Mouse (Mus musculus) liver, embryonic 13.5 days (tissue): Measurements from ENCODE around the gene Ahnak2. TPM values are rescaled to one million over a fixed set of nuclear protein-coding genes. Genes with fewer than 3 reads are reported as not detected.
"Not testable (repeated sequence)": the region's sequence is repeated elsewhere in the genome, so short reads cannot be mapped to it uniquely, and the experiment has no call there.

Experiments used
- ATAC-seq: fragments of 200-750 bp; cut with Nextera tagmentation; 2 replicates; pipeline ENCODE4 v1.8.0; 2017; ENCODE audit warnings: low read depth, mild to moderate bottlenecking, moderate number of reproducible peaks, moderate library complexity
- DNase-seq: peaks from one replicate; pipeline ENCODE4 v3.0.0; 2022
- H3K27ac ChIP-seq: fragments of 300-500 bp; sonication (generic); 2 replicates; pipeline ENCODE4 v1.5.1; 2015; ENCODE audit warnings: moderate library complexity, mild to moderate bottlenecking, inconsistent platforms
- H3K27me3 ChIP-seq: fragments of 300-500 bp; sonication (generic); 2 replicates; pipeline ENCODE4 v1.6.1; 2015; ENCODE audit warnings: mild to moderate bottlenecking, inconsistent platforms
- H3K36me3 ChIP-seq: fragments of 300-500 bp; sonication (generic); 2 replicates; pipeline ENCODE4 v1.6.1; 2015; ENCODE audit warnings: mild to moderate bottlenecking, inconsistent platforms
- H3K4me1 ChIP-seq: fragments of 300-500 bp; sonication (generic); replicated peaks from 2 replicates; pipeline ENCODE4 v1.6.1; 2015; ENCODE audit warnings: inconsistent platforms
- H3K4me2 ChIP-seq: fragments of 300-500 bp; sonication (generic); 2 replicates; pipeline ENCODE4 v1.6.1; 2015; ENCODE audit warnings: inconsistent platforms, mild to moderate bottlenecking, moderate library complexity
- H3K4me3 ChIP-seq: fragments of 300-500 bp; sonication (generic); replicated peaks from 2 replicates; pipeline ENCODE4 v1.5.1; 2015; ENCODE audit warnings: mild to moderate bottlenecking, inconsistent platforms
- H3K9ac ChIP-seq: fragments of 300-500 bp; sonication (generic); 2 replicates; pipeline ENCODE4 v1.6.1; 2015; ENCODE audit warnings: mild to moderate bottlenecking, inconsistent platforms
- H3K9me3 ChIP-seq: fragments of 300-500 bp; sonication (generic); replicated peaks from 2 replicates; pipeline ENCODE4 v1.6.1; 2016; ENCODE audit warnings: inconsistent platforms
- WGBS: fragments of 180-500 bp; shearing (Covaris S2); methylation state at CpG from one replicate; pipeline ENCODE4 v1.1.7; 2015; ENCODE audit not compliant: insufficient replicate concordance; 5-methylcytosine and 5-hydroxymethylcytosine counted together
- polyA plus RNA-seq: library from polyadenylated mRNA; unstranded; fragments of >200 nt; fragmentation: Nextera tagmentation; extraction: Ambion mirVana; gene quantifications from 2 replicates; pipeline ENCODE4 v1.2.1, GENCODE M21; 2015

The Ahnak2 gene
- polyA plus RNA-seq, 1 experiment from 2014 or later, result 0.15 TPM

GRCm38 (mm10) chr12:112820401-112820999 is 18.0 kb upstream of the Ahnak2 start:
- H3K27me3 ChIP-seq, result no peaks in the 10 kb centered on the region
- peaks cover 93% of the 10 kb centered on the region for H3K36me3 ChIP-seq
- H3K9me3 ChIP-seq, result no peaks in the 10 kb centered on the region
- DNase-seq (no peak), ATAC-seq (no peak)
- H3K27ac ChIP-seq, result no peak overlapping the region
- no peak overlapping the region for H3K9ac ChIP-seq
- WGBS, result 85% methylated on average over 12 of the region's 12 CpGs
- H3K4me1 ChIP-seq, result peaks cover 56% of the 10 kb centered on the region
- H3K4me3 ChIP-seq, result no peak overlapping the region
- H3K4me2 ChIP-seq, result no peak overlapping the region

- Histone ChIP-seq H3K9me3 (no peaks in the 10 kb centered on the region), H3K36me3 (peaks cover 93% of the 10 kb centered on the region), H3K9ac (no peak overlapping the region), H3K4me2 (no peak overlapping the region), H3K27me3 (no peaks in the 10 kb centered on the region), H3K4me3 (no peak overlapping the region), H3K4me1 (peaks cover 42% of the 10 kb centered on the region), H3K27ac (no peak overlapping the region)
- no peak for DNase-seq
- ATAC-seq, result no peak
- WGBS, result 91% methylated on average over 8 of the region's 8 CpGs
Measured at GRCm38 (mm10) chr12:112819057-112819662, 16.7 kb upstream of the Ahnak2 start.

GRCm38 (mm10) chr12:112816866-112817265 is 14.4 kb upstream of the Ahnak2 start:
- not testable (repeated sequence) for DNase-seq, H3K4me2 ChIP-seq
- 78% methylated on average over 7 of the region's 7 CpGs for WGBS

GRCm38 (mm10) chr12:112816294-112816693 is 13.8 kb upstream of the Ahnak2 start:
- Histone ChIP-seq H3K36me3 (peaks cover 67% of the 10 kb centered on the region), H3K4me1 (peaks cover 15% of the 10 kb centered on the region), H3K9ac (no peak overlapping the region), H3K4me3 (no peak overlapping the region), H3K27me3 (peaks cover 3% of the 10 kb centered on the region; the same call in 1 of the 2 replicates), H3K9me3 (no peaks in the 10 kb centered on the region), H3K27ac (no peak overlapping the region), H3K4me2 (no peak overlapping the region)
- WGBS, result 53% methylated on average over 4 of the region's 4 CpGs
- ATAC-seq (0 out of 2 replicates have a peak, but pooled peaks have one; percentile 7), DNase-seq (no peak)

More at GRCm38 (mm10) chr12:112816866-112817265, 14.4 kb upstream of the Ahnak2 start:
- H3K9ac ChIP-seq, H3K27me3 ChIP-seq, H3K4me3 ChIP-seq, H3K9me3 ChIP-seq, H3K27ac ChIP-seq, ATAC-seq: not testable (repeated sequence)
- H3K4me1 ChIP-seq, result peaks cover 20% of the 10 kb centered on the region
- peaks cover 73% of the 10 kb centered on the region for H3K36me3 ChIP-seq

GRCm38 (mm10) chr12:112814682-112815470 is 12.4 kb upstream of the Ahnak2 start:
- no peak overlapping the region for H3K4me2 ChIP-seq
- H3K27me3 ChIP-seq, result peaks cover 17% of the 10 kb centered on the region
- WGBS, result 81% methylated on average over 14 of the region's 14 CpGs
- H3K9ac ChIP-seq, result no peak overlapping the region
- H3K4me1 ChIP-seq, result peaks cover 11% of the 10 kb centered on the region
- no peak for DNase-seq
- no peak overlapping the region for H3K27ac ChIP-seq
- H3K36me3 ChIP-seq, result peaks cover 54% of the 10 kb centered on the region
- H3K9me3 ChIP-seq, result no peaks in the 10 kb centered on the region
- H3K4me3 ChIP-seq, result no peak overlapping the region
- no peak for ATAC-seq

GRCm38 (mm10) chr12:112813370-112813769 is 10.9 kb upstream of the Ahnak2 start:
- Histone ChIP-seq H3K36me3 (peaks cover 39% of the 10 kb centered on the region), H3K4me3 (no peak overlapping the region), H3K9ac (no peak overlapping the region), H3K27me3 (peaks cover 30% of the 10 kb centered on the region), H3K9me3 (no peaks in the 10 kb centered on the region), H3K4me2 (no peak overlapping the region), H3K27ac (no peak overlapping the region), H3K4me1 (peaks cover 21% of the 10 kb centered on the region)
- ATAC-seq, result no peak
- no peak for DNase-seq
- WGBS, result 79% methylated on average over 7 of the region's 7 CpGs

GRCm38 (mm10) chr12:112810092-112810885 is 7.8 kb upstream of the Ahnak2 start:
- ATAC-seq, result no peak
- peak overlapping the region; percentile 90; the same call in 1 of the 2 replicates for H3K4me2 ChIP-seq

GRCm38 (mm10) chr12:112809641-112810040 is 7.2 kb upstream of the Ahnak2 start:
- H3K4me1 ChIP-seq, result peaks cover 18% of the 10 kb centered on the region
- no peak for ATAC-seq
- peaks cover 59% of the 10 kb centered on the region for H3K27me3 ChIP-seq
- H3K9me3 ChIP-seq, result no peaks in the 10 kb centered on the region
- DNase-seq, result no peak
- WGBS, result 15% methylated on average over 8 of the region's 8 CpGs
- peaks cover 4% of the 10 kb centered on the region; the same call in 1 of the 2 replicates for H3K36me3 ChIP-seq
- peak overlapping the region; percentile 67 for H3K4me3 ChIP-seq
- peak overlapping the region; percentile 90 for H3K4me2 ChIP-seq
- H3K27ac ChIP-seq, result no peak overlapping the region
- H3K9ac ChIP-seq, result peak overlapping the region; percentile 67

More at GRCm38 (mm10) chr12:112810092-112810885, 7.8 kb upstream of the Ahnak2 start:
- DNase-seq, result no peak
- Histone ChIP-seq H3K36me3 (peaks cover 10% of the 10 kb centered on the region), H3K4me3 (no peak overlapping the region), H3K27me3 (peaks cover 57% of the 10 kb centered on the region), H3K27ac (no peak overlapping the region), H3K9me3 (no peaks in the 10 kb centered on the region), H3K4me1 (peaks cover 18% of the 10 kb centered on the region), H3K9ac (0 out of 2 replicates have a peak overlapping the region, but pooled peaks have one; percentile 67)
- WGBS, result 54% methylated on average over 19 of the region's 19 CpGs

GRCm38 (mm10) chr12:112808587-112809364 is 6.3 kb upstream of the Ahnak2 start, which contains the start of gene Clba1:
Clba1 (plus strand) TSS chr12:112808937.
- ATAC-seq, result peak; percentile 85
- Histone ChIP-seq H3K9ac (peak within 1 kb of the TSS; percentile 67), H3K4me3 (peak within 1 kb of the TSS; percentile 67), H3K4me1 (peaks cover 18% of the 10 kb centered on the region), H3K9me3 (no peaks in the 10 kb centered on the region), H3K4me2 (peak within 1 kb of the TSS; percentile 90), H3K27ac (no peak within 1 kb of the TSS), H3K27me3 (peaks cover 67% of the 10 kb centered on the region), H3K36me3 (no peaks in the 10 kb centered on the region)
- peak; percentile 80 for DNase-seq
- 3% methylated on average over 64 of the region's 64 CpGs for WGBS

GRCm38 (mm10) chr12:112808212-112808586 is 5.7 kb upstream of the Ahnak2 start:
- peak overlapping the region; percentile 90 for H3K4me2 ChIP-seq
- WGBS, result 83% methylated on average over 5 of the region's 5 CpGs
- no peak overlapping the region for H3K27ac ChIP-seq
- peaks cover 18% of the 10 kb centered on the region for H3K4me1 ChIP-seq
- H3K4me3 ChIP-seq, result peak overlapping the region; percentile 67
- no peaks in the 10 kb centered on the region for H3K9me3 ChIP-seq
- 0 out of 2 replicates have a peak overlapping the region, but pooled peaks have one; percentile 8 for H3K9ac ChIP-seq
- peaks cover 73% of the 10 kb centered on the region for H3K27me3 ChIP-seq
- DNase-seq (no peak), ATAC-seq (0 out of 2 replicates have a peak, but pooled peaks have one; percentile 2)
- H3K36me3 ChIP-seq, result no peaks in the 10 kb centered on the region
